Mouse (Mus musculus) layer of hippocampus, adult 9-10 months (tissue): Measurements from ENCODE around the gene U2af1l4.

Experiments used
- DNase-seq: peaks from one replicate; pipeline ENCODE4 v3.0.0; 2022; ENCODE audit warnings: low spot score

U2af1l4 gene

GRCm38 (mm10) chr7:30563117-30563905 is at the start of gene U2af1l4, which contains the start of the genes Gm49396 and Psenen:
TSS of gene U2af1l4 (plus strand) at chr7:30563301.
TSS of gene Gm49396 (plus strand) at chr7:30563344.
TSS of gene Psenen (minus strand) at chr7:30563627.
- peak; percentile 91 for DNase-seq

- DNase-seq = no peak
Measured at GRCm38 (mm10) chr7:30515003-30515760, 47.9 kb upstream of the U2af1l4 start.

GRCm38 (mm10) chr7:30518325-30518724 is 44.8 kb upstream of the U2af1l4 start:
- DNase-seq = no peak

- no peak for DNase-seq
Measured at GRCm38 (mm10) chr7:30520396-30520795, 42.7 kb upstream of the U2af1l4 start.

- DNase-seq = no peak
Measured at GRCm38 (mm10) chr7:30520856-30521255, 42.2 kb upstream of the U2af1l4 start.

- DNase-seq = no peak
Measured at GRCm38 (mm10) chr7:30522871-30523270, 40.2 kb upstream of the U2af1l4 start.

- DNase-seq = no peak
Measured at GRCm38 (mm10) chr7:30524487-30524886, 38.6 kb upstream of the U2af1l4 start.

GRCm38 (mm10) chr7:30525954-30526353 is 37.1 kb upstream of the U2af1l4 start:
- no peak for DNase-seq

GRCm38 (mm10) chr7:30526399-30526798 is 36.7 kb upstream of the U2af1l4 start:
- no peak for DNase-seq

- no peak for DNase-seq
Measured at GRCm38 (mm10) chr7:30526981-30527380, 36.1 kb upstream of the U2af1l4 start.

- no peak for DNase-seq
Measured at GRCm38 (mm10) chr7:30531291-30531815, 31.7 kb upstream of the U2af1l4 start.

GRCm38 (mm10) chr7:30532931-30533330 is 30.2 kb upstream of the U2af1l4 start:
- no peak for DNase-seq

GRCm38 (mm10) chr7:30533941-30534632 is 29.0 kb upstream of the U2af1l4 start:
- no peak for DNase-seq

- DNase-seq = peak; percentile 93
Measured at GRCm38 (mm10) chr7:30534633-30535577, 28.2 kb upstream of the U2af1l4 start, which contains the start of gene Arhgap33. TSS of gene Arhgap33 (minus strand) at chr7:30535060.

- DNase-seq = no peak
Measured at GRCm38 (mm10) chr7:30540572-30540971, 22.5 kb upstream of the U2af1l4 start.

GRCm38 (mm10) chr7:30544327-30544726 is 18.8 kb upstream of the U2af1l4 start:
- no peak for DNase-seq

- no peak for DNase-seq
Measured at GRCm38 (mm10) chr7:30549880-30550279, 13.2 kb upstream of the U2af1l4 start.

GRCm38 (mm10) chr7:30550603-30551002 is 12.5 kb upstream of the U2af1l4 start:
- no peak for DNase-seq

GRCm38 (mm10) chr7:30551445-30552101 is 11.5 kb upstream of the U2af1l4 start:
- DNase-seq = peak; percentile 81
